Mouse (Mus musculus): ENCODE results near the gene Glis2.

Glis2 gene

DNA sequence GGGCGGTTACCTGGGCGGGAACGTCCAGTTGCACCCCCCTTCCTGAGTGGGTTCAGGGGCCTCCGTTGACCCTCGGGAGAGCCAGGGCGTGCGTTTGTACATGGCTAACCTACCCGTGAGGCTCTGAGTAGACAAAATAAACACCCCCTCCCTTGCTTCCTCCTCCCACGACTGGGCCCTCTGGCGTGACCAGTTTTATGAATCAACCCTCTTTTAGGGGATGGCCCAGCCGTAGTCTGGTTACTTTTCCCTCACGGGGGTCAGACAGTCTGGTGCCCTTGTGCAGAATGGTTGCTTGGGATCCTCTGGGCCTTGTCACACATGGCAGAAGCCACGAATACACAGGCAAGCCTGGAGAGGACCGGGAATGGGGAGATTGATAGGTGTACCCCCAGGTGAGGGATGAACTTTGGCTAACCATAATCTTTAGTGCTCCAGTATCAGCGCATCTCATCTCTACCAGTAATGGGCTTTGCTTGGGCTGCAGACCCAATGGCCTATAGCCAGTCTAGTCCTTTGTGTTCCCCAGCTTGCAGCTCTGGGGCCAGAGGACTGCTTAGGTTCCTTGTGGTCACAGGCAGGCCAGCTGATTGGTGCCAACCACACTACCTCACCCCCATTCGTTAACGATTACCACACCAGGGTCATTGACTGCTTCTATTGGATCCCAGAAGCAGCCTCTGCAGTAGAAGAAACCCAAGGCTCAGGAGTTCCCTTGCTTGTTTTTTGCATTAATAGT lies 45.9 kb downstream of the Glis2 start:
- no peak for DNase-seq (ENCODE audit: low spot score)

GRCm38 (mm10) chr16:4641119-4641838 lies 46.8 kb downstream of the Glis2 start:
- peak; percentile 31 for DNase-seq (ENCODE audit: low spot score)

GRCm38 (mm10) chr16:4642190-4642589 lies 47.7 kb downstream of the Glis2 start:
- peak; percentile 42 for DNase-seq (ENCODE audit: low spot score)

DNA sequence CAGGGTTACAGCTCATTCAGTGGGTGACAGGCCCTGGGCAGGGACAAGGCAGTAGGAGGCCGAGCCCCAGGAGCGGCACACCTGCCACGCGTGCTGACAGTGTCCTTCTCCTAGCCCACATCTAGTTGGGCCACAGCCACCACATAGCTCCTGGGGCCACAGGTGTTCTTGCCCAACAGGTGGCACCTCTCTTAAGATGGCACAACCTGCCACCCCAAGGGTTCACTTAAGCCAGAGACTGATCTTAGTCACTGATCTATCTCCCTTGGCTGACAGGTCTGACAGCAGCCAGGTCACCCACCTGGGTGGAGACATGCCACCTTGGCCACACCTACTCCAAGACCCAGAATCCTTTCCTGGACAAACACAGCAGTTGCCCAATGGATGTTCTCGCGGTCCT lies 48.4 kb downstream of the Glis2 start:
- DNase-seq (ENCODE audit: low spot score), result no peak

- no peak for DNase-seq (ENCODE audit: low spot score)
These were observed 49.3 kb downstream of the Glis2 start for GRCm38 (mm10) chr16:4643670-4644419.

GRCm38 (mm10) chr16:4645867-4646266 lies 51.4 kb downstream of the Glis2 start:
- no peak for DNase-seq (ENCODE audit: low spot score)

DNA sequence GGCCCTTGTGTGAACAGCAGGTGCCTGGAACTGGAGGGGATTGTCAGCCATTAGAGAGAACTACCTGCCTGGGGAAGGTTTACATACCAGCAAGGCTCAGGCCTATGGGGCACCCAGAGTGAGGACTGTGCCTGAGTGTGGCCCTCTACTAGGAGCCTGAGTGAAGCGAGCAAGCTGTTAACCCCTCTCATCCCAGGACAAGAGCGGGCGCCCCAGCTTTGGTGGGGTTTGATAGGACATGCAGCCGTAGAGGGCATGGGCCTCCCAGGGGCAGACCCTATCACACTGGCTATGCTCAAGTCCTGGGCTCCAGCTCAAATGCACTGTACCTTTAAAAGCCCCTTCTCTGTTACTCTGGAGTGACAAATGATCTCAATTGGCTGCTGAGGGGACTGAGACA lies 52.3 kb downstream of the Glis2 start:
- DNase-seq (ENCODE audit: low spot score), result no peak

- DNase-seq (ENCODE audit: low spot score), result no peak
These were observed 53.2 kb downstream of the Glis2 start for GRCm38 (mm10) chr16:4647651-4648141.

DNA sequence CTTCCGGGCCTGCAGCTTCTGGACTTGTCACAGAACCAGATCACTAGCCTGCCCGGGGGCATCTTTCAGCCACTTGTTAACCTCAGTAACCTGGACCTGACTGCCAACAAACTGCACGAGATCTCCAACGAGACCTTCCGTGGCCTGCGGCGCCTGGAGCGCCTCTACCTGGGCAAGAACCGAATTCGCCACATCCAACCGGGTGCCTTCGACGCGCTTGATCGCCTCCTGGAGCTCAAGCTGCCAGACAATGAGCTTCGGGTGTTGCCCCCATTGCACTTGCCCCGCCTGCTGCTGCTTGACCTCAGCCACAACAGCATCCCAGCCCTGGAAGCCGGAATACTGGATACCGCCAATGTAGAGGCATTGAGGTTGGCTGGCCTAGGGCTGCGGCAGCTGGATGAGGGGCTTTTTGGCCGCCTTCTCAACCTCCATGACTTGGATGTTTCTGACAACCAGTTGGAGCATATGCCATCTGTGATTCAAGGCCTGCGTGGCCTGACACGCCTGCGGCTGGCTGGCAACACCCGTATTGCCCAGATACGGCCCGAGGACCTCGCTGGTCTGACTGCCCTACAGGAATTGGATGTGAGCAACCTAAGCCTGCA lies 54.0 kb downstream of the Glis2 start:
- DNase-seq (ENCODE audit: low spot score), result no peak

DNA sequence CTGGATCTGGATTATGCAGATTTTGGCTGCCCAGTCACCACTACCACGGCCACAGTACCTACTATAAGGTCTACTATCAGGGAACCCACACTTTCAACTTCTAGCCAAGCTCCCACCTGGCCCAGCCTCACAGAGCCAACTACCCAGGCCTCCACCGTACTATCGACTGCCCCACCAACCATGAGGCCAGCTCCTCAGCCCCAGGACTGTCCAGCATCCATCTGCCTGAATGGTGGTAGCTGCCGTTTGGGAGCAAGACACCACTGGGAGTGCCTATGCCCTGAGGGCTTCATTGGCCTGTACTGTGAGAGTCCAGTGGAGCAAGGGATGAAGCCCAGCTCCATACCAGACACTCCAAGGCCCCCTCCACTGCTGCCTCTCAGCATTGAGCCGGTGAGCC lies 54.7 kb downstream of the Glis2 start:
- no peak for DNase-seq (ENCODE audit: low spot score)

- DNase-seq (ENCODE audit: low spot score), result no peak
These were observed 55.2 kb downstream of the Glis2 start for GRCm38 (mm10) chr16:4649692-4650091.

DNA sequence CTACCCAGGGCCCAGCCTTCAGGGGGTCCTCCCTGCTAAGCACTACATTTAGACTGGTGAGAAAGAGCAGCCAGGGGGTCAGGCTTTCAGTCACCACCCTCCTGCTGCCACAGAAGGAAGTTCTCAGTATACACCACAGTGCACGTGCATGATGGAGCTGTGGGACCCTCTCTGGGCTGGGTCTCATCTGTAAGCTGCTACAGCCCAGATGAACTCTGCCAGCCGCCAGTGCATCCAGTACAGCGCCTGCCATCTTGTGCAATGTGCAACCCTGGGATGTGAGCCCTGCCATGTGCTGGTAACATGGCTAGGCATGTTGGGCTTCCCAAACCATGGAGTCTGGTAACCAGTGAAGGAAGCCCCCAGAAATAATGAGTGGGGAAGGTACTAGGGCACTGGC lies 55.6 kb downstream of the Glis2 start:
- no peak for DNase-seq (ENCODE audit: low spot score)

DNA sequence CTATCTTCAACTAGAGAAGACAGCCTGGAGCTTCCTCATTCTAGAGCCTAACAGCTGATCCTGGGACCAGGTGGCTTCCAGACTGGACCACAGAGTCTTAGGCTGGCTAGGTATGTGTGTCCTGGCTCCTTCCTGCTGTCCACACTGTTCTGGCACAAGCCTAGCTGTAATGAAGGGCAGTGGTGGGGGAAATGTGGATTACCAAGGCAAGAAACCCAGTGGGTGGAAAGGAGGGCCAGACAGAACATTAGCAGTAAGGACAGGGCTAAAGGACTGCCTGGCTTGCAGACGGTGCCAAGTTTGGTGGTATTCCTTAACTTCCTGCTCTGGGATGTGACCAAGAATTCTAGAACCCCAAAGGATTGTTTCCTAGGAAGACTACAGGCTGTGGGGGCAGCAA lies 56.6 kb downstream of the Glis2 start:
- DNase-seq (ENCODE audit: low spot score), result no peak

GRCm38 (mm10) chr16:4651624-4652023 lies 57.1 kb downstream of the Glis2 start:
- DNase-seq (ENCODE audit: low spot score), result no peak

DNA sequence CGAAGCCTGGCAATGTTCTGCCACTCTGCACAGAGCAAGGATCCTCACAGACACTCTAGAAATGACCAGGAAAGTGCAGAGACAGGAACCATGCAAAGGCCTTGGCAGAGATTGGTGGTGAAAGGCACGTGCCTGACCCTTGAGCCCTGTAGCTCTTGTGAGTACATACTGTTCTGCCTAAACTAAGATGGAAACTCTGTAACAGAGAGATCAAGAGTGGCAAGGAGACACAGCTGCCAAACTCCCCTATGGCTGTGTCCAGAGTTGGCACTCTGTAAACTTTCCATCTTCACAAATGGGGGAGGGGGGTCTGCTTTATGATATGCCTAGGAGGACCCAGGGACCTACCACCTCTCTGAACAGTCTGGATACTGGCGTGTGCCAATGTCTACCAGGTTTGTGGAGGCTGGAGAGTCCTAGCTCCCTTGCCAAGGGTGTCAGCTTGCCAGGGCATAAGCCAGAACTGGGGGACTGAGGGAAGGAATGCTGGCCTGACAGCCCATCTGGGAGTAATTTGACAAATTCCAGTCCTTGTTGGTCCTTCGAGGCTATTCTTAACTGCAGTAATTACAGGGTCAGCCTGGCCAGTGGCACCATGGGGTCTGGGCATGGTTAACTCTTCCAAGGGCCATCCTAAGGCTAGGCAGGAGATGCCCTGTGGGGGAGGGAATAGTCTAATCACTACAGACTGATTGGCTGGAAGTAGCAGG lies 58.3 kb downstream of the Glis2 start:
- no peak for DNase-seq (ENCODE audit: low spot score)

- no peak for DNase-seq (ENCODE audit: low spot score)
These were observed 60.2 kb downstream of the Glis2 start for GRCm38 (mm10) chr16:4654706-4655105.

GRCm38 (mm10) chr16:4655251-4655734 lies 60.8 kb downstream of the Glis2 start:
- no peak for DNase-seq (ENCODE audit: low spot score)

DNA sequence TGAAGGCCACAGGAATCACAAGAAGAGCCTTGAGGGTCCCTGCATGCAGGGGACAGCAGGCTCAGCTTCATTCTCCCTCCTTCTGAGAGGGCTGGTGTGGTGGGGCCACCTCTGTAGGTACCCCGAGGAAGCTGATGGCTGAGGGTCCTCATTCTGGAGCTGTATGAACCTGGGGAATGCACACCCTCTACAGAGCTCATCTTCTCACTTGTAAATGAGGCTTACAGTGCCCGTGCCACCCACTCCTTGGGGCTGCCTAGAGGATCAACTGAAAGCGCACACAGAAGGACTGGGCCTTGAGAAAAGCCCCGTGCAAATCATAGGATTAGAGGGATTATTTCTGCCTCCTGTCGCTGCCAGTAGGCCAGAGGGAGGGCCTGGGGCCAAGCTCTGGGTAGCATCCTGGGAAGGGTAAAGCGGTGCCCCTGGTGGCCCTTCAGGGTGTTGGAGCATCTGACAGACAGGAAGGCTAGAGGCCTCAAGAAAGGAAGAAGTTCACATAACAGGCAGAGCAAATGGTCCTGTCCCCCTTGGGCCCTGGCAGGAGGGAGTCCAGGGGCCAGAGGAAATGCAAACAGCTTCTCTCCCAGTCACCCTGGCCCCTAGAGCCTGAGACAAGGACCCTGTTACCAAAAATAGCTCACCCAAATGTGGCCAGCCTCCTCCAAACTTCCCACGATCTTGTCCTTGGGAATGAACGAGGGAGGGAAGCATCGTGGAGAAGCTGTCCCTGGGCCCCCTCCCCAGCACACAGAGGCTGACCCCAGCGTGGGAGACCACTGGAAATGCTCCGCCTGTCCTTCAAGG lies 61.5 kb downstream of the Glis2 start:
- peak; percentile 66 for DNase-seq (ENCODE audit: low spot score)

DNA sequence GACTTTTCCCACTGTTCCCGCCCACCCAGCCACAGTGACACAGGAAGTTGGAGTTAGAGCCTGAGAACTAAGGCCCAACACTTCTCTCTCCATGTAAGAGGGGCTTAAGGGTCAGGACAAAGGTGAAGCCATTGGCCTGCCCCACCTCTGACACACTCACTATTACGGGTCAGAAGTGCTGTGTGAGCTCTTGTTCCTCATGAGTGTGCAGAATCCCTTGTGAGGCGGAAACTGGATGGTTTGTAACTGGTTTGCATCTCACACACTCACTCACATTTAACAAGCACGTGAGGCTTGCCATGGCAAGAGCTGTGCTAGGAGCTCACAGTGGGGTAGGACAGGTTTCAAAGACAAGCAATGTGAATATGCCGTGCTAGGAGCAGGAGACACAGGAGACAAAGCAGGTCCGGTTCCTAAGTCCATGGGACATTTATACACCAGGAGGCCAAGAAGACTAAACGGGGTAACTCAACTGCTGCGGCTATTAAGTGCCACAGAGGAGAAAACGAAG lies 62.1 kb downstream of the Glis2 start:
- no peak for DNase-seq (ENCODE audit: low spot score)

- DNase-seq (ENCODE audit: low spot score), result peak; percentile 34
These were observed 64.3 kb downstream of the Glis2 start for GRCm38 (mm10) chr16:4658781-4659245.
